Mouse (Mus musculus) adrenal gland, adult 2 months (tissue): ENCODE measurements around the gene Iapp. TPM values are rescaled to one million over a fixed set of nuclear protein-coding genes. Genes with fewer than 3 reads are reported as not detected.
"Not testable (repeated sequence)": the region's sequence is repeated elsewhere in the genome, so short reads cannot be mapped to it uniquely, and the experiment has no call there.

Experiments used
- DNase-seq: peaks from one replicate; pipeline ENCODE4 v3.0.0; 2021
- long read RNA-seq: library from polyadenylated mRNA; stranded (forward); transcript quantifications from one replicate; pipeline ENCODE4 v2.0.0, GENCODE M21; 2021
- polyA plus RNA-seq: library from polyadenylated mRNA; depleted of rRNA; stranded (reverse); fragments of >200 nt; gene quantifications from 2 replicates; pipeline ENCODE4 v1.2.3, GENCODE M21; 2012; rRNA removed
- total RNA-seq, 2 experiments: library from RNA; stranded (reverse); gene quantifications; 2 replicates each; pipeline ENCODE4 v1.2.3; 2021

Gene Iapp
- total RNA-seq = not detected
- polyA plus RNA-seq = not detected in 2 replicates
- long read RNA-seq = 0 reads

DNA sequence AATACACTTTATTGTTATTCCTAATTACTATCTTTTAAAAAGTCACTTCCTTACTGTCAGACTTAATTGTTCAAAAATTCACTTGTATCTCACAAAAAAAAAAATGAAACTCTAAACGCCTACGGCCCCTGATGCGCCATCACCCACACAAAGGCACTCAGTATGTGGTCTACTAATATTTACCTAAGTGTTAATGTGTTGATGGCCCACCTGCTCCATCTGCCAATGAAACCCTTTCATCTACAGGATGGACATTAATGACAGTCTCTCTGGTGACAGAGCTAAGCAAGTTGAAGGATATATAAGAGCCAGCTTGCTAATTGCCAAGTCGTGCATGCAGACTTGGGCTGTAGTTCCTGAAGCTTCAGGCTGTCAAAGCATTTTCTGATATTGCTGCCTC lies at the start of gene Iapp:
Gene Iapp (plus strand): TSS at position 326 of the 400 bp plus-strand sequence.
- no peak for DNase-seq

DNA sequence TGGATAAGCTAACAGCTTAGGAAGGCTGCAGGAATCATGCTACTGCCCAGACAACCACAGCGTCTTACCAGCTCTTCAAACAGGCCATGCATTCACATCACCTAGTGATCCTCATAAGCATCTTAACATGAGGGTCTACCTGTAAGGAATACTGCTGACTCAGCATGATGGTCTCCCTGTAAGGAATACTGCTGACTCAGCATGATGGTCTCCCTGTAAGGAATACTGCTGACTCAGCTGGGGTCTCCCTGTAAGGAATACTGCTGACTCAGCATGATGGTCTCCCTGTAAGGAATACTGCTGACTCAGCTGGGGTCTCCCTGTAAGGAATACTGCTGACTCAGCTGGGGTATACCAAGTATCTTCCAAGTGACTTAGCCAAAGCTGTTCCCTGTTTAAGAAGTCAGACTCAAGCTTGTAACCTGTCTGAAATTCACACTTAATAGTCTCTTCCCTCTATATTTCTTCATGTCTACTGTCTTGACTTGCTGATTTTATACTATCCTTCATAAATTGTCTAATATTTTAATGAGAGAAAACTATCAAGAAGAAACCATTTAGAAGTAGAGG lies 47.4 kb upstream of the Iapp start:
- DNase-seq = not testable (repeated sequence)

DNA sequence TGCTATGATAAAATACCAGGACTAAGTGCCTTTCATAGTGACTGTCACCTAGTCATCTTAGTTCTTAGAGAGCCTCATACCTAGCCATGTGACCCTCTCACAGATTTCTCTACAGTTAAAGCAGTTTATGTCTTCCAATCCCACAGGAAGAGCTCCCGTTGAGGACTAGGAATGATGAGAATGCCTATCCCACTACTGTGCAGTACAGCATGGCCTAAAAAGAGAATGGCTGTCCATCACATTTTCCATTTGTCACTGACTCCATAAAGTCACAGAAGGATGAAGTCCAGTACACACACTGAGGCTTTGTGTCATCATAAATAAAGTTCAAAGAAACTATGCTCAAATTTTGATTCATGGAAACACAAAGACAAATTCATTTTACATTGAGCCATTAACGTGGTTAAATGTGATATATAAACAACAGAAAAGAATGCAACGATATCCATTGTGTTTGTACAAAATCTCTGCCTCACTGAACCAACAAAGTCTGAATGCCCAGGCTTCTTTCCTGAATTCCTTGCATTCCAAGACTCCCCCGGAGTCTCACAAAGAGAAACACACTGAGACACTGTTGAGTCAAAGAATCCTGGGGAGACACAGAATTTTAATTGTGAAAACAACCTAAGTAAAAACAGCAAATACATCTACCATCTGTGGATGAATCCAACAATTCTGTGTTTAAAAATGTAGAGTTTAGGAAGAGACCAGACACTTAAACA lies 22.3 kb upstream of the Iapp start:
- DNase-seq = no peak

DNA sequence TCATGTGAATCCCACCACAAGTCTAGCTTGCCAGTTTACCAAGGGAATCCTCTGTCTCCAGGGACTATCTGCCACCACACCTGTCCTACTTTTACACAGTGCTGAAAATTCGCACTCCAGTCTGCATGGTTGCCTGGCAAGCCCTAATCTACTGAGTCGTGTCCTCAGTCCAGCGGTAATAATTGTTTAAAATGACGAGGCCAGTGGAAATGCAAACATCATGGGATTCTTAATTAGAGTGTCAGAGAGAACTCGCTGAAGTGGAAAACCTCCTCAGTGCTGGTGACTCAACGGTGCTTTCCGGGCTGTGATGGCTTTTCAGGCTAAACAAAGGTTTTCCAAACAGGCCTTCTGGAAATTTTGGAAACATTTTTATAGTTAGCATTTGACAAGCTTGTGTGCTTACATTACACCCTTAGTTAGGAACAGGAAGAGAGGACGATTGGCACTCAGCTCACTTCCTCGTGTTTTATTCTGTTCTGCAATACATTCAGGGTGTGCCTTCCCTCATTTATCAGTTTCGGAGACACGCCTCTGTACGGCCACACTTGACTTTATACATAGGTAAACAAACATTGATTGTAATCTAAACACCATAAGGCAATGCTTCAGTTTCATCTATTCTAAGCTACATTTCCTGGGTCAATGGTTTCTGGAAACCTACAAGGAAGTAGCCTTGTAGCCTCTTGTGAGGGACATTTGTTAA lies 8.7 kb upstream of the Iapp start:
- no peak for DNase-seq

GRCm38 (mm10) chr6:142305076-142305475 lies 6.9 kb downstream of the Iapp start:
- DNase-seq = no peak

GRCm38 (mm10) chr6:142314285-142314684 lies 16.1 kb downstream of the Iapp start:
- DNase-seq = no peak

GRCm38 (mm10) chr6:142317106-142317505 lies 18.9 kb downstream of the Iapp start:
- no peak for DNase-seq

GRCm38 (mm10) chr6:142322881-142323280 lies 24.7 kb downstream of the Iapp start, which contains the start of gene Slco1a5:
Gene Slco1a5 (minus strand): TSS chr6:142322981.
- DNase-seq = no peak

GRCm38 (mm10) chr6:142326598-142326997 lies 28.4 kb downstream of the Iapp start:
- DNase-seq = no peak

GRCm38 (mm10) chr6:142329201-142329600 lies 31.0 kb downstream of the Iapp start:
- no peak for DNase-seq

DNA sequence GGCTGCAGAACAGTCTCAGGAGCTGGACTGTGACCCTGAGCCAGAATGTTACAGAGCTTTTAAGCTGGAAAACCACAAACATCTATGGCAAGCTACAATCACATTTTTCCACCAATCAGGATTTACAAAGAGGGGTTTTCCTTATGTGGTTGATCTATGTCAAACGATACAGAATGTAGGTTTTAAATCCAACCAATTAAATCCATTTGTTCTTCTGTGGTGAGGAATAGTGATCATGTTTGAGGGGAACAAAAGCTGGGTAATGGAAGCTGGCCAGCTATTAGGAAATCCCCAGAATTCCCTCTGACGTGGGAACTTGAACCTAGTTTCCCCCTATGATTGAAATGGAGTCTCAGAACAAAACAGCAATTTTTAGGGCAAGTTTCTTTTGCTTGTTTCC lies 40.7 kb downstream of the Iapp start:
- no peak for DNase-seq

- DNase-seq = no peak
These were observed 41.4 kb downstream of the Iapp start for GRCm38 (mm10) chr6:142339576-142339975.

GRCm38 (mm10) chr6:142343561-142343960 lies 45.3 kb downstream of the Iapp start:
- DNase-seq = no peak

DNA sequence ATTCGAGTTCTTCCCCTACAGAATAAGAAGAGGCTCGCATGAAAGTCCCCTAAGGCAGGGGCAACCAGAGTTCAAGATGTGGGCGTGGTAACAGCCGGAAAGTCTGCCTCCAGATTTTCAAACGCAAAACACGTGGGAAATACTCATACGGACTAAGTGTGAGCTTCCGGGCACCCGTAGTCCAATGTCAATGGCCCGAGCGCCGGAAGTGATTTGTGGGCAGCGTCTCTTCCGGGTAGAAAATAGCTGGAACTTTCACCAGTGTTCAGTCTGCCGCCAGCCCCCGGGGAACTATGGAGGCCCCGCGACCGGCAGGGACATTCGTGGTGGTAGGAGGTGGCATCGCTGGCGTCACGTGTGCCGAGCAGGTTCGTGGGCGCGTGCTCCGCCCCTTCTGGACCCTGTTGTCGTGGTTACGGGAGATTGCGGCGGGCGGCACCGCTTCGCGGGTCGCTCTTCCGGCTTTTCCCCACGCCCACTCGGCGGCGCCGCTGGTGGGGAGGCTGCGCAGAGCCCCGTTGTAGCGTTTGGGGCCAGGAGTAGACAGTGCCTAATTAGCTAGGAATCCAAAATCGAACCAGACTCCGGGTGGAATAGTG lies 47.3 kb downstream of the Iapp start, which contains the start of gene Pyroxd1:
Gene Pyroxd1 (plus strand): TSS at position 215 of the 599 bp plus-strand sequence.
- DNase-seq = peak; percentile 90

DNA sequence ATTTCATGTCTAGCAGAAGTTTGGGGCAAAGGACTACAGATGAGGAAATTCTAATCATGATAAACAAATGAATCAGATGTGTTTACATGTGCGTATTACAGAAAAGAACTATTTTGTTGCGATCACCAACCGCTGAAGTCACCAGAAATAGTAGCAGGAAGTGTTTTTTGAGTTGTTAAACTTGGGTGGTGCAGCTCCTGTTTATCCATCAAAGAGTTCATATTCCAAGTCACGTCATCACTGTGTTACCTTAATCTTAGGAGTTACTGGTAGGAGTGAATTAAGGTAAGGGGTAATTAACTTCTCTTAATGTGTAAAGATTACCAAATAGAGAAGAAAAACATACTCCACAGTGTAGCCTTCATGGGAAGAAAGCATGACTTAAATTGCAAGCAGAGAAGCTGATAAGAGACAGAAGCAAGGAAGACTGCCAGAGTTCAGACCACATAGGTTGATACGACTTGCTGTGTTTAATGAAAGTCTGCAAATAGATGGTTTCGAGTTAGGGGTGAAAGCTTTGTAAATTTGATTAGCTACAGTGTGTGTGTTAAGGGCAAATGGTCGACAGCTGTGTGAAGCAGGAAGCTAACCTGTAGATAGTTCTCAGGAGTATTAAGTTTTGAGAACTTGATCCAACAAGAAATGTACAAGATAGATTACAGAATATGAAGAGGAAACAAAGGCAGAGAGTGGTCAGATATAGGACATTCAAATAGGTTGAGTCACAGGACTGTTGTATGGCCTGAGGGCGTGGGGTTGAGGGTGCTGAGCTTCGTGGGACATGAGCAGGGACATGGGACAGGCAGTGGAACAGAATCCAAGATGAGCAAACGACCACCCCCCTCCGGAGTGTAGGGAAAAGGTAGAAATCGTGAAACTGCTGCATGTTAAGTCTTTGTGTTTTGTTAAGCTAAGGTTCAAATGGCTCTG lies 48.2 kb downstream of the Iapp start:
- DNase-seq = no peak

- no peak for DNase-seq
These were observed 49.5 kb downstream of the Iapp start for GRCm38 (mm10) chr6:142347431-142348385.

DNA sequence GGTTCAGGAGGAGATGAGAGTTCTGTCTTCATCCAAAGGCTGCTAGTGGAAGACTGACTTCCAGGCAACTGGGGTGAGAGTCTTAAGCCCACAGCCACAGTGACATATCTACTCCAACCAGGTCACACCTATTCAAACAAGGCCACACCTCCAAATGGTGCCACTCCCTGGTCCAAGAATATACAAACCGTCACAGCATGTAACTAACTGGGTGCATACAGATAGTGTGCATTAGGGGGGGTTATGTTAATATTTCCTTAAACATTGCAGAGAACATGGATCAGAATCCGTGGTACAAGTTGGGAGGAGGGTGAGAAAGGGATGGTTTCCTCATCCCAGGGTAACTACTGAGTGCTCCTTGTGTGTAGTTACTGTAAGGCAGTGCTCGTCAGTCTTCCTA lies 53.9 kb downstream of the Iapp start:
- not testable (repeated sequence) for DNase-seq
